Mouse (Mus musculus) hindbrain, postnatal 0 days (tissue): ENCODE data around the gene H2-DMb2. TPM values are rescaled to one million over a fixed set of nuclear protein-coding genes. Genes with fewer than 3 reads are reported as not detected.

Experiments
- ATAC-seq: fragments of 200-750 bp; cut with Nextera tagmentation; 2 replicates; pipeline ENCODE4 v1.8.0; 2017; ENCODE audit warnings: mild to moderate bottlenecking, moderate TSS enrichment, moderate library complexity
- DNase-seq: peaks from one replicate; pipeline ENCODE4 v3.0.0-alpha.2; 2015; ENCODE audit warnings: low spot score
- H3K27ac ChIP-seq: fragments of 300-500 bp; sonication (generic); 2 replicates; pipeline ENCODE4 v1.5.1; 2014; ENCODE audit warnings: mild to moderate bottlenecking
- H3K27me3 ChIP-seq: fragments of 300-500 bp; sonication (generic); 2 replicates; pipeline ENCODE4 v1.6.1; 2014; ENCODE audit warnings: low read length, mixed read lengths; ENCODE audit not compliant: insufficient read depth
- H3K36me3 ChIP-seq: fragments of 300-500 bp; sonication (generic); 2 replicates; pipeline ENCODE4 v1.6.1; 2014; ENCODE audit warnings: low read length, mixed read lengths; ENCODE audit not compliant: insufficient read depth
- H3K4me1 ChIP-seq: fragments of 300-500 bp; sonication (generic); 2 replicates; pipeline ENCODE4 v1.6.1; 2014; ENCODE audit warnings: antibody characterized with exemption, low read length, mixed read lengths; ENCODE audit not compliant: insufficient read depth
- H3K4me2 ChIP-seq: fragments of 300-500 bp; sonication (generic); 2 replicates; pipeline ENCODE4 v1.6.1; 2014; ENCODE audit warnings: low read depth, mild to moderate bottlenecking, low read length, moderate library complexity, mixed read lengths
- H3K4me3 ChIP-seq: fragments of 300-500 bp; sonication (generic); 2 replicates; pipeline ENCODE4 v1.5.1; 2014; ENCODE audit warnings: low read length
- H3K9ac ChIP-seq: fragments of 300-500 bp; sonication (generic); replicated peaks from 2 replicates; pipeline ENCODE4 v1.6.1; 2014; ENCODE audit warnings: mild to moderate bottlenecking, low read length, moderate library complexity, mixed read lengths
- H3K9me3 ChIP-seq: fragments of 300-500 bp; sonication (generic); 2 replicates; pipeline ENCODE4 v1.6.1; 2016; ENCODE audit warnings: low read length, mixed read lengths
- CTCF ChIP-seq: IDR thresholded peaks from 2 replicates; pipeline ENCODE4 v1.5.1; 2016; ENCODE audit warnings: antibody characterized with exemption, control low read depth, low read depth
- WGBS: fragments of 180-500 bp; shearing (Covaris S2); extraction: QIAGEN DNeasy Blood & Tissue Kit; methylation state at CpG from one replicate; pipeline ENCODE4 v1.1.7; 2014; 5-methylcytosine and 5-hydroxymethylcytosine counted together
- polyA plus RNA-seq: library from polyadenylated mRNA; unstranded; fragments of >200 nt; fragmentation: Nextera tagmentation; extraction: Ambion mirVana; gene quantifications from 2 replicates; pipeline ENCODE4 v1.2.1, GENCODE M21; 2015
- total RNA-seq: library from RNA; depleted of rRNA; stranded (reverse); fragments of >200 nt; gene quantifications from 2 replicates; pipeline ENCODE4 v1.2.3, GENCODE M21; 2014

Gene H2-DMb2
- total and polyA plus RNA-seq, 2 experiments from 2014 or later, result 0.16 to 0.58 TPM

DNA sequence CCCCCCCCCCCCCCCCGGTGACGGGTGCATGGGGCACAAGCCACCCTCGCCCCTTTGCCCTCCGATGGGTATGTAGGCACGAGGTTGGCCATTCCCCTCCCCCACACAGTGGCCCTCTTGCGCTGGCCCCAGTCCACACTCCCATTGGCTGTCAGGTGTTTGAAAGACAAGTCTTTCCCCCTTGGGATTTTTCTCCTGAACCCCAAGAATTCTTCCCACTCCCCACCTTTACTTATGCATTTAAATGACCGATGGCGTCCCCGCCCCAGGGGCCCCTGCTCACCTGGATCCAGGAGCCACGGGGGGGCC lies 21.3 kb upstream of the H2-DMb2 start:
- ATAC-seq (no peak), DNase-seq (peak; percentile 82)
- 1% methylated on average over 7 of the region's 10 CpGs for WGBS
- TF ChIP-seq CTCF, result no peak
- Histone ChIP-seq H3K36me3 (peaks cover 3% of the 10 kb centered on the region; the same call in 1 of the 2 replicates), H3K9me3 (no peaks in the 10 kb centered on the region), H3K4me2 (peak overlapping the region; percentile 98), H3K27me3 (no peaks in the 10 kb centered on the region), H3K27ac (peak overlapping the region; percentile 100), H3K9ac (peak overlapping the region; percentile 95), H3K4me1 (0 out of 2 replicates have a peak, but pooled peaks cover 3% of the 10 kb centered on the region), H3K4me3 (peak overlapping the region; percentile 91)

GRCm38 (mm10) chr17:34122188-34122984 lies 20.7 kb upstream of the H2-DMb2 start, which contains the start of gene Brd2:
Gene Brd2, minus strand, starts transcription at chr17:34122634.
- WGBS, result under 1% methylated on average over 69 of the region's 75 CpGs
- Histone ChIP-seq H3K4me3 (peak within 1 kb of the TSS; percentile 91), H3K27ac (peak within 1 kb of the TSS; percentile 100), H3K9me3 (no peaks in the 10 kb centered on the region), H3K9ac (peak within 1 kb of the TSS; percentile 95), H3K4me2 (peak within 1 kb of the TSS; percentile 98), H3K27me3 (no peaks in the 10 kb centered on the region), H3K4me1 (no peaks in the 10 kb centered on the region), H3K36me3 (no peaks in the 10 kb centered on the region)
- peak; percentile 98 for DNase-seq
- ATAC-seq, result peak; percentile 55
- no peak for TF ChIP-seq CTCF

- WGBS, result 1% methylated on average over 7 of the region's 7 CpGs
These were observed 20.0 kb upstream of the H2-DMb2 start for GRCm38 (mm10) chr17:34123111-34123510.

DNA sequence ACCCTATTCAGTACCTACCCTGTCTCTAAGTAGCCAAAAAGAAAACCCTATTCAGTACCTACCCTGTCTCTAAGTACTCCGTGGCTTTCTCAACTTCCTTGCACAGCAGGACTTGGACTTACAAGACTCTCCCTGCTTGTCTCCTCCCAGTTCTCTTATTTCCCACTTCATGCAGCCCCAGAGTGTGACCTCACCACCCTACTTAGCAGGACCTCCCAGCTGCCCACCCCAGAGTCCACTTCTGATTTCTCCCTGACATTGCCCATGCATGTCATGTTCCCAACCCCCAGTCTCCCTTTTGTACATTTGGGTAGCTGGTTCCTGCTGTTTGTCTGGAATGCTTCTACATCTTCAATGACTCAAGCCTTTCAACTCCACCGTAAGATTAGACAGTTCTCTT lies 19.6 kb upstream of the H2-DMb2 start:
- peak overlapping the region; percentile 91 for H3K4me3 ChIP-seq
- H3K9ac ChIP-seq, result peak overlapping the region; percentile 95; the same call in 1 of the 2 replicates
- no peaks in the 10 kb centered on the region for H3K9me3 ChIP-seq
- 2% methylated on average over 2 of the region's 2 CpGs for WGBS
- no peaks in the 10 kb centered on the region for H3K4me1 ChIP-seq
- H3K27me3 ChIP-seq, result no peaks in the 10 kb centered on the region
- H3K36me3 ChIP-seq, result no peaks in the 10 kb centered on the region
- ATAC-seq (no peak), DNase-seq (peak; percentile 26)
- H3K4me2 ChIP-seq, result peak overlapping the region; percentile 98
- H3K27ac ChIP-seq, result peak overlapping the region; percentile 100; the same call in 1 of the 2 replicates
- TF ChIP-seq CTCF, result no peak

More at GRCm38 (mm10) chr17:34123111-34123510, 20.0 kb upstream of the H2-DMb2 start:
- Histone ChIP-seq H3K4me2 (peak overlapping the region; percentile 98), H3K27me3 (no peaks in the 10 kb centered on the region), H3K36me3 (no peaks in the 10 kb centered on the region), H3K9me3 (no peaks in the 10 kb centered on the region), H3K27ac (peak overlapping the region; percentile 100), H3K4me1 (no peaks in the 10 kb centered on the region), H3K4me3 (peak overlapping the region; percentile 91), H3K9ac (peak overlapping the region; percentile 95)
- no peak for TF ChIP-seq CTCF
- DNase-seq (no peak), ATAC-seq (no peak)

GRCm38 (mm10) chr17:34124649-34125048 lies 18.5 kb upstream of the H2-DMb2 start:
- no peak overlapping the region for H3K27ac ChIP-seq
- DNase-seq (no peak), ATAC-seq (no peak)
- no peaks in the 10 kb centered on the region for H3K9me3 ChIP-seq
- H3K4me2 ChIP-seq, result no peak overlapping the region
- no peaks in the 10 kb centered on the region for H3K27me3 ChIP-seq
- 82% methylated on average over 6 of the region's 6 CpGs for WGBS
- H3K36me3 ChIP-seq, result no peaks in the 10 kb centered on the region
- TF ChIP-seq CTCF, result no peak
- no peak overlapping the region for H3K9ac ChIP-seq
- no peak overlapping the region for H3K4me3 ChIP-seq
- no peaks in the 10 kb centered on the region for H3K4me1 ChIP-seq

- H3K9ac ChIP-seq, result no peak overlapping the region
- WGBS, result 65% methylated on average over 9 of the region's 9 CpGs
These were observed 16.2 kb upstream of the H2-DMb2 start for GRCm38 (mm10) chr17:34126826-34127420.

More at GRCm38 (mm10) chr17:34126826-34127420, 16.2 kb upstream of the H2-DMb2 start:
- no peak for ATAC-seq
- Histone ChIP-seq H3K36me3 (no peaks in the 10 kb centered on the region), H3K4me1 (no peaks in the 10 kb centered on the region), H3K4me2 (no peak overlapping the region), H3K27ac (no peak overlapping the region), H3K27me3 (no peaks in the 10 kb centered on the region), H3K9me3 (no peaks in the 10 kb centered on the region), H3K4me3 (no peak overlapping the region)
- no peak for DNase-seq
- no peak for TF ChIP-seq CTCF
